Mouse (Mus musculus) embryonic fibroblast, embryonic 13.5 days (primary cell): ENCODE measurements at regions not wholly inside any gene's neighbourhood (a gene's known extent, or its start where the extent isn't known, plus 50 kb on each side); places are given as distances from the start of the nearest gene placed in this dataset.

Source experiments
- CTCF ChIP-seq: IDR thresholded peaks from 2 replicates; pipeline ENCODE4 v1.5.1; 2011; ENCODE audit warnings: mild to moderate bottlenecking, control low read depth, low read length, moderate library complexity, borderline replicate concordance; ENCODE audit not compliant: insufficient read depth
- POLR2A ChIP-seq: IDR thresholded peaks from 2 replicates; pipeline ENCODE4 v1.6.1; 2011; ENCODE audit warnings: low read depth, mild to moderate bottlenecking, control low read depth, low read length, moderate library complexity

DNA sequence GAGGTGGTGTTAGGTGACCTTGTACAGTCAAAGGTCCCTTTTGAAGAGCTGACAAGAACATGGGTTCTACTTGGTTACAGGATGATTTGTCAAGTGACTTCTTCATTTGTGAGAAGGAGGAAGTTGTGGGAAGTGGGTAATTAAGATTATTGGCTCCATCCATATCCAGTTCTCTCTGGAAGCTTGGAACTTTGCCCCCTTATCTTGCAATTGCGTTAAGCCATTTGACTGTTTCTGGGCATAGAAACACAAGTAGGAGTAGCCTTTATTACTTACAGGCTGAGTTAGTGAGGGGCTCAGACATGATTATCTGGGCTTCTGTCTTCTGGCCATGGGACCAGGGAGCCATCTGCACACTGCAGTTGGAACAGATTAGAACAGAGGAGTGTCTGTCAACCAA, 192.5 kb downstream of the Kit start:
- no peak for TF ChIP-seq CTCF
- TF ChIP-seq POLR2A = no peak
